Mouse (Mus musculus): ENCODE measurements around the gene Zfp30.

DNA sequence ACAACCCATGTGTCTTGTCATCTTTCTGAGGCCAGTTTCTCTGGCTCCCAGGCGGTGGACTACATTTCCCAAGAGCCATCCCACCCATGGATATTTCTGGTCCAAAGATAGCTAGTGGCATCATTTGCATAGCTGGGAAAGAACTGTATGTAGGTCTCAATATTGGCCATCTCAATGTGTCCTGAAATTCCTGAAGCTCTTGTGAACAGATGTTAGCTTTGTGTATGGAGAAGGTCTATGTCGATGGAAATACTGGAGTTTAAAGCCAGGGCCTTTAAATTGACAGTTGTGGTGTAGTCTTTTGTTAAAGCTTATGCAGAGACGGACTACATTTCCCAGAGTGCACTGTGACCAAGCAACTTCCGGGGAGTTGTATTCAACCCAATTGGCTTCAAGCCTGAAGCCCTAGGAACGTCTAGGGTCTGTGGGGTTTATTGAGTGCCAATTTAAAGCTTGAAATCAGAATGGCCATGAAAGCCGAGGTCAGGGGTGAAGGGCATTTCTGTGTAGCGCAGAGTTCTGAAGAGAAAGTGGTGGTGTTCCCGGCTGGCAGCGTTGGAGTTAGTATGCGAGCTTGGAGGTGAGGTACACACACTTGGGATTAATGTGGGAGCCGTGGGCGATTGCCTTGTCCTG lies 34.9 kb downstream of the Zfp30 start:
- TF ChIP-seq CTCF (IDR thresholded peaks at IDR 0.05; ENCODE audit: borderline replicate concordance, insufficient read depth, low read length) (no peak), POLR2A (IDR thresholded peaks at IDR 0.05; ENCODE audit: low read depth, low read length) (no peak)

Data from embryonic fibroblast, embryonic 13.5 days (primary cell).